Mouse (Mus musculus) cerebellum, postnatal 10 days (tissue): ENCODE results near the gene Guf1.

Experiments used
- DNase-seq, 2 experiments: peaks; one replicate each; pipeline ENCODE4 v3.0.0; 2021; ENCODE audit warnings: mixed read lengths in 2 of 2

Guf1 gene

GRCm38 (mm10) chr5:69556628-69557403 lies at the start of gene Guf1:
Guf1 (plus strand) TSS chr5:69556923.
- peak; percentile 99 for DNase-seq

GRCm38 (mm10) chr5:69507045-69507444 lies 49.7 kb upstream of the Guf1 start:
- no peak for DNase-seq

- DNase-seq = no peak
These were observed 45.1 kb upstream of the Guf1 start for GRCm38 (mm10) chr5:69511631-69512030.

- DNase-seq = no peak
These were observed 44.5 kb upstream of the Guf1 start for GRCm38 (mm10) chr5:69512203-69512602.

GRCm38 (mm10) chr5:69520661-69521278 lies 36.0 kb upstream of the Guf1 start:
- DNase-seq = peak; percentile 81 to 85

- no peak for DNase-seq
These were observed 34.7 kb upstream of the Guf1 start for GRCm38 (mm10) chr5:69522064-69522463.

GRCm38 (mm10) chr5:69523944-69524343 lies 32.8 kb upstream of the Guf1 start:
- DNase-seq = no peak

GRCm38 (mm10) chr5:69541680-69542079 lies 15.0 kb upstream of the Guf1 start:
- no peak for DNase-seq

GRCm38 (mm10) chr5:69542489-69542888 lies 14.2 kb upstream of the Guf1 start, which contains the start of gene Yipf7:
Yipf7 (minus strand) TSS chr5:69542648.
- no peak for DNase-seq

GRCm38 (mm10) chr5:69557404-69557935 lies 747 bp downstream of the Guf1 start:
- peak in 1 of 2 experiments; percentile 24 for DNase-seq

GRCm38 (mm10) chr5:69591640-69592461 lies 35.1 kb downstream of the Guf1 start, which contains the start of gene Gnpda2:
Gnpda2 (minus strand) TSS chr5:69592340.
- peak; percentile 94 to 95 for DNase-seq

GRCm38 (mm10) chr5:69601027-69601426 lies 44.3 kb downstream of the Guf1 start:
- peak; percentile 10 to 53 for DNase-seq

GRCm38 (mm10) chr5:69613209-69613796 lies 56.6 kb downstream of the Guf1 start:
- DNase-seq = peak; percentile 18 to 75

- DNase-seq = no peak
These were observed 64.2 kb downstream of the Guf1 start for GRCm38 (mm10) chr5:69620899-69621298.
